Mouse (Mus musculus): ENCODE data around the gene F11r. TPM values are rescaled to one million over a fixed set of nuclear protein-coding genes. Genes with fewer than 3 reads are reported as not detected.
"Not testable (repeated sequence)": the region's sequence is repeated elsewhere in the genome, so short reads cannot be mapped to it uniquely, and the experiment has no call there.

F11r gene
- polyA plus RNA-seq, 1 experiment from 2014 or later: 10.1 TPM

DNA sequence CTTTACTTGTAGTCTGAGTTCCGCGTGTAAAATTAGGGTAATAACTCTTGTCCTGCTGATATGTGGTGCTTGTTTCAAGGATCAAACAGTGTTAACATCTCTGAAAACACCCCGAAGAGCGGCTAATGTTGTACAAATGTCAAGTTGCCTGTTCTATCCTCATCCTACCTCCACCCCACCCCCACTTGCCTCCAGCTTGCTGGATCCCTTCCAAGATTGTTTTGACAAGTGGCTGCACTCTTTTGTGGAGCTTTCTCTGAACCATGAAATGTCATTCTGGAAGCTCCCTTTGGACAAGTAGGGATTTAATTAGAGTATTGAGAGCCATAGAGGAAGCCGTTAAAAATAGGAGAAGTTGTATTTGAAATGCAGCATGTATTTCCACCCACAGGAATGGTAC is 22.5 kb downstream of the F11r start:
- H3K4me1 ChIP-seq: peaks cover 12% of the 10 kb centered on the region
- no peak overlapping the region for H3K9ac ChIP-seq (replicated peaks)
- ATAC-seq (ENCODE audit: low FRiP score, low read depth): no peak
- WGBS: 57% methylated on average over 5 of the region's 5 CpGs
- H3K4me3 ChIP-seq: no peak overlapping the region
- no peak overlapping the region for H3K27ac ChIP-seq (replicated peaks)
- no peaks in the 10 kb centered on the region for H3K9me3 ChIP-seq
- no peaks in the 10 kb centered on the region for H3K27me3 ChIP-seq
- H3K36me3 ChIP-seq: no peaks in the 10 kb centered on the region
- no peak overlapping the region for H3K4me2 ChIP-seq (replicated peaks)

DNA sequence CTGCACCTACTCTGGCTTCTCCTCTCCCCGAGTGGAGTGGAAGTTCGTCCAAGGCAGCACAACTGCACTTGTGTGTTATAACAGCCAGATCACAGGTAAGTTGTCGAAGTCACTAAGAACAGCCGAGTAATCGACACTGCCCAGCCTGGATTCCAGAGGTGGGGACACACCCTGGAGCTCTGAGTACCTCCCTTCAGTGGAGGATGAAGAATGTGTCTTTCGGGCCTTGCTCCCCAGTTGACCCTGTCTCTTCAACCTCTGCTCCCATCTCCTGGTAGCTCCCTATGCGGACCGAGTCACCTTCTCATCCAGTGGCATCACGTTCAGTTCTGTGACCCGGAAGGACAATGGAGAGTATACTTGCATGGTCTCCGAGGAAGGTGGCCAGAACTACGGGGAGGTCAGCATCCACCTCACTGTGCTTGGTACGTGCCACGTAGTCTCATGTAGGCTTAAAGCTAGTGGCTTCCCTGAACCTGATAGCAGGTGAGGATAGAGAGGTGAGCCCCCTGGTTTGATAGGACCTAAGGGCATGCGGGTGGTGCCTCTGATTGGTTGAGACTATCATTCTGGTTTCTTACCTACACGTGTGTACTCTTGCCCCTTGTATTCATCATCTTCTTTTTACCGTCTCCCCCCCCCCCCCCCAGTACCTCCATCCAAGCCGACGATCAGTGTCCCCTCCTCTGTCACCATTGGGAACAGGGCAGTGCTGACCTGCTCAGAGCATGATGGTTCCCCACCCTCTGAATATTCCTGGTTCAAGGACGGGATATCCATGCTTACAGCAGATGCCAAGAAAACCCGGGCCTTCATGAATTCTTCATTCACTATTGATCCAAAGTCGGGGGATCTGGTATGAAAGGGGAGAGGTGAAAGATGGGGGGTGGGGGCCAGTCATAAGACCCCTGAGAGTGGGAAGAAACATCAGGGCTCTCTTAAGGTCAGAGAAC is 23.5 kb downstream of the F11r start:
- H3K27me3 ChIP-seq: no peaks in the 10 kb centered on the region
- WGBS: 93% methylated on average over 21 of the region's 22 CpGs
- H3K9ac ChIP-seq (replicated peaks): no peak overlapping the region
- H3K4me2 ChIP-seq (replicated peaks): no peak overlapping the region
- no peak overlapping the region for H3K27ac ChIP-seq (replicated peaks)
- no peaks in the 10 kb centered on the region for H3K9me3 ChIP-seq
- ATAC-seq (ENCODE audit: low FRiP score, low read depth): no peak; the same call in 1 of the 2 replicates
- peaks cover 12% of the 10 kb centered on the region for H3K4me1 ChIP-seq
- H3K4me3 ChIP-seq: no peak overlapping the region
- no peaks in the 10 kb centered on the region for H3K36me3 ChIP-seq

DNA sequence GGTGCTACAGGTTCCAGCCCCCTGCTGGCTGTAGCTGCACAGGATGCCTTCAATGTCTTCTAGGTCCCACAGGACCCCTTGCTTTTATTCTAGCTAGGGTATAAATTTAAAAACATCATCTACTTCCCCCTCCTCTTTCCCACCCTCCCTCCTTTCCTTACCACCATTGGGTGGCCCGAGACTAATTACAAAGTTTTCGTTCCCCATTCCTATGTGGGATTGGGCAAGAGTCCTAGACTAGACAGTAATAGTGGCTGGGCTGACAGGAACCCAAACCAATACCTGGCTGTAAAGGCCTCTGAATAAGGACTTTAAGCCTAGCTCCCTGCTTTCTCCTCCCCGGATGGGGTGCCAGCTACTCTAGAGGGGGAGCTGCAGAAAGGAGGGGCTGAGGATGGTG is 25.8 kb downstream of the F11r start:
- H3K4me3 ChIP-seq: no peak overlapping the region
- H3K4me2 ChIP-seq (replicated peaks): no peak overlapping the region
- no peak for ATAC-seq (ENCODE audit: low FRiP score, low read depth)
- H3K4me1 ChIP-seq: peaks cover 12% of the 10 kb centered on the region
- WGBS: 90% methylated on average over 3 of the region's 3 CpGs
- no peak overlapping the region for H3K27ac ChIP-seq (replicated peaks)
- no peaks in the 10 kb centered on the region for H3K36me3 ChIP-seq
- no peak overlapping the region for H3K9ac ChIP-seq (replicated peaks)
- no peaks in the 10 kb centered on the region for H3K27me3 ChIP-seq
- no peaks in the 10 kb centered on the region for H3K9me3 ChIP-seq

DNA sequence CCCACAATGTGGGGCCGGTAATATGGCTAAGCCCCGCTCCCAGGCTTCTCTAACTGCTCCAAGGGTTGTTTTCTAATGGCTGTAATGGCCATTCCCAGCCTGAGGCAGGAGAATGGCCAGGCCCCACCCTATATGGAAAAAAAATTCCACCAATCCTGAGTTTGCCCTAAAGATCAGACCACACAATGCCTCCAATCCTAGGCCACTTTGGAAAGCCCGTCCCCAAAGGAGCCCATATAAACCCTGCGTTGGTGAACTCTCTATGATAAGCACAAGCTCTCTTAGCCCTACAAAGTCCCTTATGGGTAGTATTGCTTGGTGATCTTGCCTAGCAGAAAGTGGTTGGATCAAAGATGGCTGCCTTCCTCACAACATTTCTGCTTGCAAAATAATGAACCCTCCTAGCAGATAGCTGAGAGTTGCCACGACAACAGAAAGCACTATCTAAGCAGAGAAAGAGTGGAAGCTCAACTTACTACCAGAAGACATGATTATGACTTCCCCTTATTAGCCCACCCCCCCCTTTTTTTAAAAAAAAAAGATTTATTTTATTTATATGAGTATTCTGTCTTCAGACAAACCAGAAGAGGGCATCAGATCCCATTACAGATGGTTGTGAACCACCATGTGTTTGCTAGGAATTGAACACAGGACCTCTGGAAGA is 28.5 kb downstream of the F11r start:
- H3K27me3 ChIP-seq: no peaks in the 10 kb centered on the region; the same call in 1 of the 2 replicates
- ATAC-seq (ENCODE audit: low FRiP score, low read depth): no peak
- no peaks in the 10 kb centered on the region for H3K4me1 ChIP-seq
- 92% methylated on average over 5 of the region's 5 CpGs for WGBS
- no peak overlapping the region for H3K27ac ChIP-seq (replicated peaks)
- no peak overlapping the region for H3K9ac ChIP-seq (replicated peaks)
- no peaks in the 10 kb centered on the region for H3K9me3 ChIP-seq
- H3K4me3 ChIP-seq: no peak overlapping the region
- no peak overlapping the region for H3K4me2 ChIP-seq (replicated peaks)
- H3K36me3 ChIP-seq: no peaks in the 10 kb centered on the region

DNA sequence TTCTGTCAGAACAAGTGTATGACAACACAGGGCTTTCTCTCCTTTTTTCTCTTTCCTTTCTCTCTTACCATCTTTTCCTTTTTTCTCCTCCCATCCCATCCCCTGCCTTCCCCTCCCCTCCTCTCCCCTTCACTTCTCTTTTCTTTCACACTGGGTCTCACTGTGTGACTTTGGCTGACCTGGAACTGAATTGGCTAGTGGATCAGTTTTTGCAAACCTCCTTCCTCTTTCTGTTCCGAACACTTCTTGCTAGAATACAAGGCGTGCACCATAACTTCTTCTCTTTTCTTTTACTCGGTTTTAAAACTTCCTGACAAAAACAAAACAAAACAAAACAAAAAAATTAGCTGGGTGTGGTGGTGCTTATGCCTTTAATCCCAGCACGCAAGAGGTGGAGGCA is 29.2 kb downstream of the F11r start:
- Histone ChIP-seq H3K9ac (replicated peaks) (no peak overlapping the region), H3K4me1 (no peaks in the 10 kb centered on the region), H3K4me2 (replicated peaks) (no peak overlapping the region), H3K4me3 (no peak overlapping the region), H3K9me3 (no peaks in the 10 kb centered on the region), H3K27me3 (no peaks in the 10 kb centered on the region; the same call in 1 of the 2 replicates), H3K36me3 (no peaks in the 10 kb centered on the region), H3K27ac (replicated peaks) (no peak overlapping the region)
- WGBS: 88% methylated on average over 4 of the region's 4 CpGs
- ATAC-seq (ENCODE audit: low FRiP score, low read depth): no peak

DNA sequence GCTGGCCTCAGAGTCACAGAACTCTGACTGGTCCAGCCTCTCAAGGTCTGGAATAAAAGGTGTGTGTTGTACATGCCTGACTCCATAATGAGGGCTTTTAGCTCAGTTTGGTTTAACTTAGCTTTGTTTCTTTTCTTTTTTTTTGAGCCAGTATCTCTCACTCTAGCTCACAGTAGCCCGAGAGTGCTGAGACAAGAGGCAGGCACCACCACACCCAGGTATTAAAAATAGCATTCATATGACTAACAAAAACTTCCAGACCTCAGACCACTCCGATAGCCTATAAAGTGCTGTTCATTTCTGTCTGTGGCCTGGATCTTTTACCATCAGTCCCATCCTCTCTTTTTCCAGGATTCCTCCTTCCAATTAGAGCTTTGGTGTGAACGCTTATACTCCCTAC is 32.3 kb downstream of the F11r start:
- no peak overlapping the region for H3K4me3 ChIP-seq

DNA sequence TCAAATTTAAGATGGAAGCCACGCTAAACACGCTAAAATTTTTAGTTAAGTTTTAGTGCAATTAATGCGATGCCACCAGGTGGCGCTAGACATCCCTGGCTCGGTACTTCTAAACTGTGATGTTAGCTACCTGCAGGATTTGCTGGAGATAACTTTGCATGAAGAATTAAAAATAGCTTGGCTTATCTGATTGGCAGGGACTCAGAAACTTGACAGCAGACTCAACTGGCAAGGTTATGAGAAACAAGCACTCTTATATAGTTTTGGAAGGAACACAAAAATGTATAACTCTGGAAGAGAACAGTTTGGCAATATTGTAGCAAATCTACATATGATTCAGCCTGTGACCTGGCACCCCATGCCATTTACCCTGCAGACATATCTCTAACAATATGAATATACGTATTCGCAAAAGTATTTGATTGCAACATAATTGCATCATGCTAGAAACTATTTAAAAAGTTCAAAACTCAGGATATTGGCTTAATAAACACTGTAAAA is 33.1 kb downstream of the F11r start:
- H3K9ac ChIP-seq (replicated peaks): no peak overlapping the region
- H3K4me3 ChIP-seq: no peak overlapping the region
- H3K27ac ChIP-seq (replicated peaks): no peak overlapping the region
- no peak for ATAC-seq (ENCODE audit: low FRiP score, low read depth)
- H3K27me3 ChIP-seq: no peaks in the 10 kb centered on the region; the same call in 1 of the 2 replicates
- no peaks in the 10 kb centered on the region for H3K4me1 ChIP-seq
- WGBS: 33% methylated on average over 7 of the region's 7 CpGs
- no peaks in the 10 kb centered on the region for H3K9me3 ChIP-seq
- no peaks in the 10 kb centered on the region for H3K36me3 ChIP-seq
- no peak overlapping the region for H3K4me2 ChIP-seq (replicated peaks)

More for the DNA sequence above, 32.3 kb downstream of the F11r start:
- ATAC-seq (ENCODE audit: low FRiP score, low read depth): no peak
- Histone ChIP-seq H3K4me1 (no peaks in the 10 kb centered on the region), H3K9ac (replicated peaks) (no peak overlapping the region), H3K36me3 (no peaks in the 10 kb centered on the region), H3K9me3 (no peaks in the 10 kb centered on the region), H3K27me3 (no peaks in the 10 kb centered on the region; the same call in 1 of the 2 replicates), H3K27ac (replicated peaks) (no peak overlapping the region), H3K4me2 (replicated peaks) (no peak overlapping the region)
- WGBS: 97% methylated on average over 3 of the region's 3 CpGs

DNA sequence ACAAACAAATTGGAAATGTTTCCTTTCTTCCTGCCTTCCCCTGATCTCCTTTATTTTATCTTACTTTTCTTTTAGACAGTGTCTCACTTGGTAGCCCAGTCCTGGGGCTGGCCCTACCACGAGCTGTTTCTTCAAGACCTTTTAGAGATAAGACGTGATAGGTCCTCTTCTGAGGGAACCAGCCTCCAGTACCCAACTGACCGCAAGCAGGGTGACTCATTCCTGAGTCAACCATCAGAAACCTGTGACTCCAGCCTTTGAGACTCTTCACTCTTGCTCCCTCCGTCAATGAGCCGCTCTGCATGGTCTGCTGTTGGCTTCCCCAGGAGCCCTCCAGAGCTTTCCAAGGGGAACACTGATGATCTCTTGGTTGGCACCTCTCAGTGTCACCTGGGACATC is 33.6 kb downstream of the F11r start:
- H3K4me3 ChIP-seq: no peak overlapping the region
- 94% methylated on average over 5 of the region's 5 CpGs for WGBS
- H3K9me3 ChIP-seq: no peaks in the 10 kb centered on the region
- no peak overlapping the region for H3K4me2 ChIP-seq (replicated peaks)
- no peaks in the 10 kb centered on the region for H3K36me3 ChIP-seq
- H3K27ac ChIP-seq (replicated peaks): no peak overlapping the region
- no peak overlapping the region for H3K9ac ChIP-seq (replicated peaks)
- no peaks in the 10 kb centered on the region for H3K4me1 ChIP-seq
- H3K27me3 ChIP-seq: no peaks in the 10 kb centered on the region; the same call in 1 of the 2 replicates
- no peak for ATAC-seq (ENCODE audit: low FRiP score, low read depth)

DNA sequence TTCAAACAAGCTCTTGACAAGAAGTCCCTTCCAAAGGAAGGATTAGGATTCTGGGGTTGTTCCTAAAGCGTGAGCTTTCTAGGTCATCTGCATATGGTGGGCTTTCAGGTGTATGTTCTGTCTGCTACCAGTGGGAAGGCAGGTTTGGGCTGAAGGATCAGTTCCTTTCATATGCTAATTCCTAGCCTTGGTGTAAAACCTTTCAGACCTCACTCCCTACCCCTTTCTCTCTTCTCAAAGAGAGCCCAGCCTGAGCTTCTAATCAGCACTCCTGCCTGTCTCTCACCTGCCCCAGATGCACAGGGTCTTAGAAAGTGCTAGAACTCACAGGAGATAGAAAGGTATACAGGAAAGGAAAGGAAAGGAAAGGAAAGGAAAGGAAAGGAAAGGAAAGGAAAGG is 34.1 kb downstream of the F11r start:
- WGBS: 44% methylated on average over 1 of the region's 1 CpGs
- ATAC-seq (ENCODE audit: low FRiP score, low read depth): no peak

DNA sequence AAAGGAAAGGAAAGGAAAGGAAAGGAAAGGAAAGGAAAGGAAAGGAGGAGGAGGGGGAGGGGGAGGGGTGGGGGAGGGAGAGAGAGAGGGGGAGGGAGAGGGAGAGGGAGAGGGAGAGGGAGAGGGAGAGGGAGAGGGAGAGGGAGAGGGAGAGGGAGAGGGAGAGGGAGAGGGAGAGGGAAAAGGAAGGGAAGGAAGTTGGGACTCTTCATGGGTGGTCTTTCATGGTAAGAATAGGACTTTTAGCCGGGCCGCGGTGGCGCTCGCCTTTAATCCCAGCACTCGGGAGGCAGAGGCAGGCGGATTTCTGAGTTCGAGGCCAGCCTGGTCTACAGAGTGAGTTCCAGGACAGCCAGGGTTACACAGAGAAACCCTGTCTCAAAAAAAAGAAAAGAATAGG is 34.6 kb downstream of the F11r start:
- H3K4me1 ChIP-seq; H3K9ac ChIP-seq (replicated peaks); H3K4me3 ChIP-seq; ATAC-seq (ENCODE audit: low FRiP score, low read depth); H3K27me3 ChIP-seq; H3K4me2 ChIP-seq (replicated peaks); H3K27ac ChIP-seq (replicated peaks); H3K36me3 ChIP-seq; H3K9me3 ChIP-seq: not testable (repeated sequence)
- 95% methylated on average over 8 of the region's 8 CpGs for WGBS

More for the DNA sequence above, 34.1 kb downstream of the F11r start:
- Histone ChIP-seq H3K4me3 (no peak overlapping the region), H3K9ac (replicated peaks) (no peak overlapping the region), H3K27ac (replicated peaks) (no peak overlapping the region), H3K36me3 (no peaks in the 10 kb centered on the region), H3K27me3 (no peaks in the 10 kb centered on the region; the same call in 1 of the 2 replicates), H3K9me3 (no peaks in the 10 kb centered on the region), H3K4me1 (no peaks in the 10 kb centered on the region), H3K4me2 (replicated peaks) (no peak overlapping the region)

DNA sequence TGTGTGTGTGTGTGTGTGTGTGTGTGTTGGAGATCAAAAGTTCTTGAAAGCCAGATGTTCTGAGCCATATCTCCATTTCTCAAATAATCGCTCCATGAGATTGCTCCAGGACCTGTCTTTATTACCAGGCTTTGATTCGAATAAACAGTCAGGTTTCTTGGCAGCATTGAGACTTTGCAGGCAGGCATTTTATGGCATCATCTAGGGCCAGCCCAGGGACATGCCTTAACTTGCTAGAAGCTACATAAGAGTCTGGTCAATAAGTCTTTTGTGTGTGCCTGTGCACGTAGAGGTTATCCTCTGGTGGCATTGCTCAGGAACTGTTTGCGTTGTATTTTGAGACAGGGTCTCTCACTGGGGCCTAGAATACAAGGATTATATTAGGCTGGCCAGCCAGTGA is 36.2 kb downstream of the F11r start:
- 80% methylated on average over 4 of the region's 4 CpGs for WGBS
- Histone ChIP-seq H3K27me3 (no peaks in the 10 kb centered on the region; the same call in 1 of the 2 replicates), H3K9me3 (no peaks in the 10 kb centered on the region), H3K4me3 (no peak overlapping the region), H3K4me2 (replicated peaks) (no peak overlapping the region), H3K4me1 (no peaks in the 10 kb centered on the region), H3K9ac (replicated peaks) (no peak overlapping the region), H3K27ac (replicated peaks) (no peak overlapping the region), H3K36me3 (no peaks in the 10 kb centered on the region)
- ATAC-seq (ENCODE audit: low FRiP score, low read depth): no peak
